Mouse (Mus musculus) thymus, postnatal 4 days (tissue): Measurements from ENCODE around the gene Slc25a42.
A peak's percentile ranks its signal among the peaks of the same experiment; 100 is the strongest.

ENCODE experiments used
- DNase-seq: peaks from one replicate; pipeline ENCODE4 v3.0.0; 2021

Slc25a42 gene

DNA sequence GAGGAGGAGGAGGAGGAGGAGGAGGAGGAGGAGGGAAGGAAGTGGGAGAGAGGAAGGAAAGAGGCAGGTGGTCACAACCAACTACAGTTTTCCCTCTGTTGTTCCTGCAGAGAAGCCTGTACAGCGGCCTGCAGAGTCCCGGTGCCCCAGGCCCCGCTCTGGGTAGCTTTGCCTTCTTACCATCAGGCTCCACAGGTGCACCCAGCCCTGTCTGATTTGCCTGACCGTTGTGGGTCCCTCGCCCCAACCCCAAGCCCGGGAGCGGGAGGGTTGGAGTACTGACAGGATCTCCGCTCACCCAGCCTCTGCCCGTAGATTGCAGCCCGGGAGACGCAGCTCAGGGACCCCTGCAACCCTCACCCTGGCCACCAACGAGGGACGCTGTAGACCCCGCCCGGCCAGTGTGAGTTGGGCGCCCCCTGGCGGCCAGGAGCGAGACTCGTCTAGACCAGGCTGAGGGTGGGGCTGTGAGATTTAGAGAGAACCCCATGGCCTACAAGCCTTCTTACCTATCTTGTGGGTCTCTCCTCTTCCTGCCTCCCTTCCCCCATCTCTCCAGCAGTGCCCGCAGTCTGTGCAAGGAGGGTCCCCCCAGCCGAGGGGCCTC, 45.5 kb downstream of the Slc25a42 start:
- DNase-seq: peak; percentile 94

DNA sequence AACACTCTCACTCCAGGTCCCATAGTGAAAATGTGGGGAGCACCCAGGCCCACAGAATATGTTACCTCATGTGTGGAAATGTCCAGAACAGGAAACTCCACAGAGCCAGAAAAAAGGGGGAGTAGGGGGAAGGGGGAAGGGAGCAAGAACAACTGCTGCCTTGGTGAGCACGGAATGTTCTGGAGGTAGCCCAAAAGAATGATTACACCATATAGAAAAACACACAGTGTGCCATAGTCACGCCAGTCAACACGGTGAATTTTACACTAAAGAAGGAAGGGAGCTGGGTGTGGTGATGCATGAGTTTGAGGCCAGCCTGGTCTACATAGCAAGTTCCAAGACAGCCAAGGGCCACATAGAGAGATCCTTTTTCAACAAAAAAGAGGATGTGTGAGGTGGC, 48.8 kb downstream of the Slc25a42 start:
- no peak for DNase-seq

DNA sequence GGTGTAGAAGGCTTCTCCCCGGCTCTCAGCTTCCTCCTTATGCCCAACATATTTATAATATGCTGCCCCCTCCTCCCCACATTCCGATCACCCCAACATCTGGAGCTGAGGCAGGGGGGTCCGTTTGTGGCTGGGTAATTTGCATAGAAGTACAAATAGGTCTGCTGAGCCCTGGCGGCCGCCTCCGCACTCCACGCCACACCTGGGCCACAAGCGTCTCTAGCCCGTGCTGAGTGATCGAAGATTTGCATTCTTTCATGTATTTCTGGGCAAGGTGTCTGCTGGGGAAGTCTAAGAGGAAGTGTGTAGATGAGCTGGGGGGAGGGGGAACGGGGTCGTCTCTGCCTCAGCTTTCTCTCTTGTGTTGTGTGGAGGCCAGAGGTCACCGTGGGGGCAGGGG, 52.1 kb downstream of the Slc25a42 start:
- DNase-seq: peak; percentile 63

DNA sequence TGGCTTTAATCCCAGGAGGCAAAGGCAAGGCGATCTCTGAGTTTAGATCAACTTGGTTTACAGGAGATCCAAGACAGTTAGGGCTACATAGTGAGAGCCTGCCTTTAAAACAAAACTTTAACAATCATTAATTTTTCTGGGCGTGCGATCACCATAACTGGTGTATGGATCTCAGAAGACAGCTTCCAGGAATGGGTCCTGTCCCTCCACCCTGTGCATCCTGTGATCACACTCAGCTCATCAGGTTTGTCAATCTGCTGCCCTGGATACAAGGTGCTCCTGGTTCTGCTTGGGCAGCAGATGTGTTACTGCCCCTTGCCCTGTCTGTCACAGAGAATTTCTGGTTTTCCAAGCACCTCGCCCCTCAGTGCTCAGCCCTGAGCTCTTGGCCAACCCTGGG, 52.9 kb downstream of the Slc25a42 start:
- DNase-seq: no peak

DNA sequence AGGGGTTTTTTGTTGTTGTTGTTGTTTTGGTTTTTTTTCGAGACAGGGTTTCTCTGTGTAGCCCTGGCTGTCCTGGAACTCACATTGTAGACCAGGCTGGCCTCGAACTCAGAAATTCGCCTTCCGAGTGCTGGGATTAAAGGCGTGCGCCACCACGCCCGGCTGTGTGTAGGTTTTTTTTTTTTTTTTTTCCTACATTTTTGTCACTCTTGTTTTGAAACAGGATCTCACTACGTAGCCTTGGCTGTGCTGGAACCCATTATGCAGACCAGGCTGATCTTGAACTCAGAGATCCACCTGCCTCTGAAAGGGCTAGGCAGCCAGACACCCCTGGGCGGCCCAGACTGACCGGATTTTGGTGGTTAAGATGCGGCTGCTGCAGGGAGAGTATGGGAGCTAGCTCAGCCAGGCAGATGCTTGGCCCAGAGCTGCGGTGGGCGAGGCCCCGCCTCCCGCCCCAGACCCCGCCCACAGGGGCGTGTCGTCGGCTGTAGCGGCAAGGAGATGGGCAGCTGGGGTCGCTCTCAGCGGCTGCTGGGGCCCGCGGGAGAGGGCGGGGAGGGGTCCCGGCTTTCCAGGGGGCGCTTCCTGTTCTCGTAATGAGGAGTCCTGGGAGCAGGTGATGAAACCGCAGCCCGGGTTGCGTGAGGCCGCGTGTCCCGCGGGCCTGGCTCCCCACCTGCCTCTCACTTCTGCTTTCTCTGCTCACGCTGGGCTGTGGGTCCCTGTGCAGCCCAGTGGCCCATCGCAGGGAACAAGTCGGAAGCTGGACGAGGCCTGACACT, 53.8 kb downstream of the Slc25a42 start:
- DNase-seq: peak; percentile 94

DNA sequence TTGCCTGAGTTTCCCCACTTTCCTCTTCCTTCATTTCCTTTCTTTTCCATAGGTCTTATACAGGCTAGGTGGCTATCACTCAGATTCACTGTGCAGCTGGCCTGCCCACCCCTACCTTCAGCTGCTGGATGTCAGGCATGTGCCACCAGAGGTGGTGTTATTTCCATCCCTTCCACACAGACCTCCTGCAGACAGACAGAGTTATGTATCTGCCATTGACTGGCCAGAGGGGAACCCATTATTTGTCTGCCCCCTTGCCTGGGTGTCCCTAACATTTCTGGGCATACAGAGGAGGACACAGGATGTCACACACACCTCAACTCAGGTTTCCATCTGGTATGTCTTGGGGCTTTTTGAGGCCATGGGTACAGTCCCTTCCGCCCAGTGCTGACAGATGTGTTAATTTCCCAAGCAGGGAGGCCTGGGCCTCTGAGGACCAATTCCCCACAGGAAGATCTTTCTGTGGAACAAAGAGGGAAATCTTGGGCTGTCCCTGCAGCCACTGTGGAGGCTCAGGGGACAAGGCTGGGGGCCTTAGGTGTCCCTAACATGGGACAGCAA, 54.8 kb downstream of the Slc25a42 start:
- DNase-seq: no peak

DNA sequence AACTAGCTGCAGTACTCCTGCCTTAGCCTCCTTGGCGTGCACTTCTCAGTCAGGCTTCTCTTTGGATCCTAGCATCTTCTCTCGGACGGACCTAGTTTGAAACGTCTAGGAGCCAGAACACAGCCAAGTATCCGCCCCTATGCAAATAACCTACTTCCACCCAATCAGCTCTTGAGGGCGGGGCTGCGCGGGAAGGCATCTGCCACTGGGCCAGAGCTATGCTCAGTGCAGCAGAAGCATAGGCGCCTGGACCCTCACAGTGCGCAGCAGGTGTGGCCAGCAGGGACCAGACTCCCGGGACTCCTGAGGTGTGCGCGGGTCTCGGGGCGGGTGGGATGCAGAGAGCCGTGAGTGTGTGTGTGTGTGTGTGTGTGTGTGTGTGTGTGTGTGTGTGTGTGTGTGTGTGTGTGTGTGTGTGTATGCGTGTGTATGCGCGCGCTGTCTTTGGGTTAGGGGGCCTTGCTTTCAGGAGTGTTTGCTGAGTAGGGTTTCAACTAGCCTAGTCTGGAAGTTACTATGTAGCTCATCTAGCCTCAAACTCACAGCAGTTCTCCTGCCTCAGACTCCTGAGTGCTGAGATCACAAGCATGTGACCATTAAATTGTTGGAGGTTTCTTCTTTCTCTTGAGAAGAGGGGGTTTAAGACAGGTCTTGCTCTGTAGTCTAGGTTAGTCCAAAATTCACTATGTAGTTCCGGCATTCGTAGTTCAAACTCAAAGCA, 59.4 kb downstream of the Slc25a42 start:
- DNase-seq: peak; percentile 89

DNA sequence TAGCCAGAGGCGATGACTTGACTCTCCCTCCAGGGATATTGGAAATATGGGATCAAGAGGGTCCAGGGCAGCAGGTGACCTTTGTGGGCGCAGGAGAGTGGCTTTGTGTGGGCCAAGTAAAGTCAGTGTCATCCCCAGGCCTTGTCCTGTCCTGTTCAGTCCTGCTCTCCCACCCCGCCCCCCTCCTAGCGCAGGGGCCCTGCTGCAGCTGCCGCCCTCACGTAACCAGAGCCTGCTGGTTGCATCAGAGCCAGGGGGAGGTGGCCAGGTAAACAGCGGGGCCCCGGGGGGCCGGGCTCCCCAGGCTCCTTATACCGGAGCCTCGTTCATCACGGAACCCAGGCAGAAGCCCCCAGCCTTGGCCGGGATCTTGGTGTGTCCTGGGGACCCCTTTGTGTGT, 61.9 kb downstream of the Slc25a42 start:
- peak; percentile 50 for DNase-seq

DNA sequence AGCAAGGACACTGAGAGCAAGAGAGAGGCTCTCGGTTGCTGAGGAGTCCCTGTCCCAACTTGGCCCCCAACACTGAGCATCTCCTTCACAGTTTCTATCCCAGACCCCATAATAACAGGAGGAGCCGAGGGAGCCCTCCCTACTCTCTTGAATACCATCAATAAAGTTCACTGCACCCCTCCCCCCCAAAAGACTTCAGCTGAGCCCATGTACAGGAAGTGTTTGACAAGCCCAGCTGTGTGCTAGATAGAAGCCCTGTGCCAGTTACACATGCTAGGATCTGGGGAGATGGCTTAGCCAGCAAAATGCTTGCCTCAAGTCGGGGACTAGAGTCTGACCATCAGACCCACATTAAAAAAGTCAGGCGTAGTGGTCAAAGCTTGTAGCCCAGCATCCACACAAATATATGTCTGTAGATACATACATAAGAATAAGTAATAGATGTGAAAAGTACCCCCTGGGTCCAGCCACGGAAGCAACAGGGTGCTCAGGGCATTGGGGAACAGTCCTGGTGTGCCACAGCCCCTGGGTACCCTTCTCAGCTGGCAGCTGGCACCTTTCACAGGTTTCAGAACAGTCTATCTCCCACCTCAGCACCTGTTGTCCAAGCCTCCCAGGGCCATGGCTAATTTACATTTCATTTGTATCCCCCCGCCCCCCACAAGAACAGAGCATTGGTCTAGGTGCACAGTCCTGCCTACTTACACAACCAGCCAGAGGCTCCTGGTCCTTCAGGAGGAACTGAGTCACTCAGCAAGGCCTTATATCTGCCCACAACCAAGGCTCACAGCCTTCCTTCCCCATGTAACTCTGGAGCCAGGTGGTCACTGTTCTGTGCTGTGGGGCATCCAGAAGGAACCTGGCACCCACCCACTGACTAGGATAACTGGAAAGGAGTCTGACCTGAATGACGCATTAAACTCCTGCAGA, 64.2 kb downstream of the Slc25a42 start:
- peak; percentile 70 for DNase-seq

DNA sequence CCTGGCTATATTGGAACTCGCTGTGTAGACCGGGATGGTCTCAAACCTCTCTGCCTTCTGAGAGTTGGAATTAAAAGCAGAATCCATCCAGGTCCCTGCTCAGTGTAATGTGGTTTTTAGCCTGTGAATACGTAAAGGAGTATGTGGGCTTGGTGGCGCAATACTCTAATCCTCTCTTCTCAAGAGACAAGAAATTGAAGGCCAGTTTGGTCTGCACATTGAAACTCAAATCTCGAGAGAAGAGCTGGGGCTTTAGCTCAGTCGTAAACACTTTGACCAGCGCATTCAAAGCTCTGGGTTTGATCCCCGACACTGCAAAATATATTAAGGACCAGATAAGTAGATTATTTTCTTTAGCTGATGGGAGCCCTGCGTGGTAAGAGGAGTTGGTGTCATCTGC, 72.1 kb downstream of the Slc25a42 start:
- DNase-seq: no peak

DNA sequence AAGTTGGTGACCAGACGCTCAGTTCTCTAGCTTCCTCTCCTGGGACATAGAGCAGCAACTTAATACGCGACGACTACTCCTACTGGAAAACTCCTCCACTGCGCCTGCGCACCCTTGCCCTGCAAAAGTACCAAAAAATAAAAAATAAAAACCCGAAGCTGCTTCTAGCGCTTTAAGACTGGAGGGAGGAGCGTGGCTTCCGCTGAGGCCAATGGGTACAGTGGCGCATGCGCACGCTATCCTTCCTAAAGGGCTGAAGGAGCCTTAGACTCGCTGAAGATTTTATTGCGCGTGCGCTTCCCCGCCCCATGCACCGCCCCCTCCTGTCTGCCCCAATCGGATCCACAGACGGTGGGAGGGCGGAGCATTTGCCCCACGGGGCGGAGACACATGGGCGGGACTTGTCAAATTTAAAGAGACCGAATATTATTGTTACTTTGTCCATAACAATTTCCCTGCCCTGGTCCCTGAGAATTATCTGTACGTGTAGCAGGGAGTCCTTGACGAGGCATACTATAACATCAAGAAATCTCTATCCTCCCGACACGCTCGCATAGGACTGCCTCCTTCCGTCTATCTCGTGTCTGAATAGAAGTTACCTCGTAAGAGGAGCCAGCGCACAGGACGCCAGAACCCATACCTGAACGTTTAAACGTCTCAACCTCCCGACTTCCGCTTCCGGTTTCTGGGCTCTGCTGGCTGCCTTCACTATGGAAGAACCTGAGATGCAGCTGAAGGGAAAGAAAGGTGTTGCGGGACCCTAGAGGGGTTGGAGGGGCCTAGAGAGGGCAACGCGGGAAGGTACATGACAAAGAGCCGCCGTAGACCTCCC, 72.9 kb downstream of the Slc25a42 start, which contains the start of the genes Rfxank, Borcs8 and Mef2b:
TSS of gene Rfxank (minus strand) at position 129 of the 832 bp plus-strand sequence.
TSS of gene Borcs8 (plus strand) at position 474 of the 832 bp plus-strand sequence.
TSS of gene Mef2b (plus strand) at position 686 of the 832 bp plus-strand sequence.
- DNase-seq: peak; percentile 99

DNA sequence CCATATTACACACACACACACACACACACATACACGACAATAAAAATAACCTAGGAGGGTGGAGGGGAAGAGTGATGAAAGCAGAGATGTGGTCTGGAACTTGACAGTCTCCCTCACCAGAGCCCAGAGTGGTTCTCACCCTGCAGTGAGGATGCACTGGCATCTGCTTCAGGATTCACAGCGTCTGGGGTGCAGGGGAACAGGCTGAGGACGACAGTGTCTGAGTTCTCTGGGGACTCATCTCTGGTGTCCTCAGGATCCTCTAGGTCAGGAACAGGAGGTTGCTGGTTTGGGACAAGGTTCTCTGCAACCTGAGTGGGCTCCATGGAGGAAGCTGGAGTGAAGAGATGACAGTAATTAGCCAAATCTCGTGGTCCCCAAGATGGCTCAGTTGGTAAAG, 74.2 kb downstream of the Slc25a42 start:
- no peak for DNase-seq

DNA sequence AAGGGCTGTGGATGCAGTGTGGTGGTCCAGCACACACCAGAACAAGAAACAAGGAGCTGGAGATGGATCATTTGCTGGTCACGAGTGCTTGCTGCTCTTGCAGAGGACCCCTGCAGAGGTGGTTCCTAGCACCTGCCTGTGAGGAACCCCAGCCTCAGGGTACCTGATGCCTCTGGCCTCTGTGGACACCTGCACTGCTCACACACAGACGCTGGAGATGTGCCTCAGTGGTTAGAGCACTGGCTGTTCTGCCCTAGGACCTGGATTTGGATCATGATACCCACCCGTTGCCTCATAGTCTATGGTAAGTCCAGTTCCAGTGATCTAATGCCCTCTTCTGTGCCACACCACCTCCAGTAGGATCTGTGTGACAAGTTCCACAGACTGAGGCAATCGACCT, 75.5 kb downstream of the Slc25a42 start:
- DNase-seq: no peak

DNA sequence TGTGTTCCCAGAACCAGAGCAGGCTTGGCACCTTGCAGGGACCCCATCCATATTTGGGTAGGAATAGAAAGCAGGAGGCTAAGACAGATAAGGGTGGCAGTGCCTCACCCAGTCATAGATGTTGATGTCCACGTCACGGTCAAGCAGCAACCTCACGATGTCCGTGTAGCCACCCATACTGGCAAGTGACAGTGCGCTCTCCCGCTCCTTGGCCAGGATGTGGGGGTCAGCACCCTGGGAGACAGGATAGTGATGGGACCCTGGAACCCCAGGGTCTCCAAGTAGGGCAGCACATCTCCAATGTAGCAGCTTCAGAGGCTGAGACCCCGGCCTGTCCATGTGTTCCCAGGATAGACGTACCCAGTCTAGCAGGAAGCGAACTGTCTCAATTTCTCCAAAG, 77.2 kb downstream of the Slc25a42 start:
- no peak for DNase-seq
